Mouse (Mus musculus) G1E (cell line): ENCODE results near the gene Lrriq3. TPM values are rescaled to one million over a fixed set of nuclear protein-coding genes. Genes with fewer than 3 reads are reported as not detected.

Source experiments
- ATAC-seq: 2 replicates; pipeline ENCODE4 v1.8.0; 2016; ENCODE audit warnings: mild to moderate bottlenecking; ENCODE audit not compliant: insufficient number of reproducible peaks, poor library complexity, low FRiP score, severe bottlenecking; ENCODE audit errors: extremely low read depth
- DNase-seq: peaks from one replicate; pipeline ENCODE4 v3.0.0; 2012; ENCODE audit warnings: low spot score
- H3K27me3 ChIP-seq: 2 replicates; pipeline ENCODE4 v1.6.1; 2012; ENCODE audit warnings: mild to moderate bottlenecking, low read length, inconsistent platforms; ENCODE audit not compliant: insufficient read depth
- H3K36me3 ChIP-seq: replicated peaks from 2 replicates; pipeline ENCODE3; 2012; ENCODE audit warnings: mild to moderate bottlenecking, inconsistent platforms
- H3K4me1 ChIP-seq: 2 replicates; pipeline ENCODE4 v1.6.1; 2012; ENCODE audit warnings: low read depth, low read length, inconsistent platforms, mixed read lengths; ENCODE audit not compliant: insufficient read depth
- H3K4me3 ChIP-seq: 2 replicates; pipeline ENCODE4 v1.5.1; 2012; ENCODE audit warnings: low read depth, mild to moderate bottlenecking, inconsistent platforms, low read length, moderate library complexity, mixed read lengths
- H3K9me3 ChIP-seq: replicated peaks from 2 replicates; pipeline ENCODE4 v1.6.1; 2012; ENCODE audit warnings: inconsistent platforms
- CTCF ChIP-seq: IDR thresholded peaks from 2 replicates; pipeline ENCODE4 v1.5.1; 2012; ENCODE audit warnings: low read depth, low read length, inconsistent platforms, mixed read lengths
- GATA1 ChIP-seq: IDR thresholded peaks from 2 replicates; pipeline ENCODE4 v1.6.1; 2012; ENCODE audit warnings: borderline replicate concordance, low read length, inconsistent platforms, mixed read lengths
- GATA2 ChIP-seq: IDR thresholded peaks from 2 replicates; pipeline ENCODE4 v1.6.1; 2012; ENCODE audit warnings: low read depth, low read length, inconsistent platforms, borderline replicate concordance
- POLR2AphosphoS5 ChIP-seq: IDR thresholded peaks from 2 replicates; pipeline ENCODE4 v1.6.1; 2012; ENCODE audit warnings: low read depth, low read length, inconsistent platforms; ENCODE audit not compliant: insufficient replicate concordance
- TAL1 ChIP-seq: conservative IDR thresholded peaks from 2 replicates; pipeline ENCODE4 v1.6.1; 2012; ENCODE audit warnings: low read depth, low read length, inconsistent platforms, mixed read lengths
- polyA plus RNA-seq: library from polyadenylated mRNA; stranded (reverse); fragments of >175 nt; gene quantifications from 2 replicates; pipeline ENCODE4 v1.2.3, GENCODE M21; 2012
- total RNA-seq, 2 experiments: library from RNA; stranded (forward) in 1 of 2; stranded (reverse) in 1 of 2; fragments of 200-1000 nt in 1 of 2; fragments of >200 nt in 1 of 2; fragmentation: Nextera tagmentation in 1 of 2; gene quantifications; 2 replicates each; pipeline ENCODE4 v1.2.3; 2014 to 2017

The Lrriq3 gene
- total and polyA plus RNA-seq, 3 experiments = 0.17 to 2.0 (median 1.9) TPM

DNA sequence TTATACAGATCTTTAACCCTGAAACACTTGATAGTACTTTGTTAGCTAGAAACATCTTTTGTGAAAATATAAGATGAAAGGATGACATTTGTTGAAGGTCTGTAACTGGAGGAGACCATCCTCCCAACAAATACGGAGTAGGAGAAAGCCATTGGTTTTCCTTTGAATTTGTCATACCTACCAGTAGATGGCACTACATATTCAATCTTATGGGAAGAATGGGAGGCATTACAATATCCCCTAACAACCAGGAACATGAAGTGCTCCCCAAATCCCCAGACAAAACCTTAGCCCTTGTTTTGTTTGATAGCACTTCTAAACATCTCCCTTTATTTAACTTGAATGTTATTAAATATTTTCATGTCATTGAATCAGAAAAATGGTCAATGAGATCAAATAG lies 141.7 kb downstream of the Lrriq3 start:
- H3K4me3 ChIP-seq = no peak overlapping the region
- H3K4me1 ChIP-seq = 0 out of 2 replicates have a peak, but pooled peaks cover 3% of the 10 kb centered on the region
- ATAC-seq (no peak), DNase-seq (no peak)
- no peaks in the 10 kb centered on the region; the same call in 1 of the 2 replicates for H3K9me3 ChIP-seq
- no peaks in the 10 kb centered on the region for H3K27me3 ChIP-seq
- no peaks in the 10 kb centered on the region for H3K36me3 ChIP-seq
- no peak for TF ChIP-seq POLR2AphosphoS5
- TF ChIP-seq TAL1 = no peak
- no peak for TF ChIP-seq CTCF
- TF ChIP-seq GATA1 = no peak
- TF ChIP-seq GATA2 = no peak

DNA sequence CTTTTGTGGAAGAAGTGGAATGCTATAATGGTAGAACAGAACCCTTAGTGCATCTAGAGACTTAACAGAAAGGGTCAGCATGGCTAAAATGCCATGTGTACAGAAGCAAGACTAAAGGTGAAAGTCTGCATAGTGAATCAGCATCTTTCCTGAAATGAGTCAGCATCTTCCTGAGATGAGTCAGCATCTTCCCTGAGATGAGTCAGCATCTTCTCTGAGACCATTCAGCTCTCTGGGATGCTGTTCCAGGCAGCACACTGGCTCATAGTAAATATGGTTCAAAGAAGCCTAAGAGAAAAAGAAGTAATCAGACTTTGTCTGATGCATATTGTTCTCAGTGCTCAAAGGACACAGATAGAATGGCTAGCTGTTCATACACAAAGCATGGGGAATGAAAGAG lies 142.3 kb downstream of the Lrriq3 start:
- Histone ChIP-seq H3K36me3 (no peaks in the 10 kb centered on the region), H3K4me3 (no peak overlapping the region), H3K4me1 (0 out of 2 replicates have a peak, but pooled peaks cover 3% of the 10 kb centered on the region), H3K9me3 (no peaks in the 10 kb centered on the region; the same call in 1 of the 2 replicates), H3K27me3 (no peaks in the 10 kb centered on the region)
- ATAC-seq (no peak), DNase-seq (no peak)
- TF ChIP-seq GATA2 (no peak), GATA1 (no peak)

Other genes starting within 250 kb of the Lrriq3 start
- not detected in 2 replicates for gene Tnni3k, start 38.0 kb upstream of the Lrriq3 start, total RNA-seq (2014; fragmentation: Nextera tagmentation)
- gene Tnni3k, start 38.0 kb upstream of the Lrriq3 start, total RNA-seq (2017) = 0.11 TPM in 1 of 2 replicates, not detected in the other
- gene Tnni3k, start 38.0 kb upstream of the Lrriq3 start, polyA plus RNA-seq = not detected in 2 replicates
- 35.7 and 38.1 TPM in 2 replicates for gene Fpgt, start within 50 bp of the Lrriq3 start, total RNA-seq (2014; fragmentation: Nextera tagmentation)
- gene Fpgt, start within 50 bp of the Lrriq3 start, total RNA-seq (2017) = 44.3 and 47.9 TPM in 2 replicates
- gene Fpgt, start within 50 bp of the Lrriq3 start, polyA plus RNA-seq = 0.88 and 1.5 TPM in 2 replicates